Mouse (Mus musculus) bone marrow macrophage, adult 2 months (primary cell): ENCODE data around the gene Actg1. TPM values are rescaled to one million over a fixed set of nuclear protein-coding genes. Genes with fewer than 3 reads are reported as not detected.

Experiments used
- H3K27ac ChIP-seq: 2 replicates; pipeline ENCODE4 v1.5.1; 2012; ENCODE audit warnings: low read depth, low read length; ENCODE audit not compliant: insufficient read depth
- H3K4me1 ChIP-seq: 2 replicates; pipeline ENCODE4 v1.6.1; 2012; ENCODE audit warnings: low read length; ENCODE audit not compliant: control insufficient read depth, insufficient read depth
- H3K4me3 ChIP-seq: 2 replicates; pipeline ENCODE4 v1.5.1; 2012; ENCODE audit warnings: mild to moderate bottlenecking, low read length, moderate library complexity; ENCODE audit not compliant: insufficient read depth
- CTCF ChIP-seq: IDR thresholded peaks from 2 replicates; pipeline ENCODE4 v1.5.1; 2012; ENCODE audit warnings: low read depth, mild to moderate bottlenecking, low read length, moderate library complexity
- POLR2A ChIP-seq: IDR thresholded peaks from 2 replicates; pipeline ENCODE4 v1.6.1; 2012; ENCODE audit warnings: mild to moderate bottlenecking, low read depth, low read length, borderline replicate concordance
- polyA plus RNA-seq: library from polyadenylated mRNA; stranded (reverse); fragments of >200 nt; gene quantifications from 2 replicates; pipeline ENCODE4 v1.2.4, GENCODE M21; 2012; ENCODE audit not compliant: missing spikeins, insufficient read depth, insufficient read length

The Actg1 gene
- polyA plus RNA-seq, 1 experiment = 2,131 TPM

GRCm38 (mm10) chr11:120296305-120297144 is 51.8 kb downstream of the Actg1 start:
- peaks cover 9% of the 10 kb centered on the region for H3K4me1 ChIP-seq
- TF ChIP-seq CTCF = no peak
- TF ChIP-seq POLR2A = no peak
- no peak overlapping the region for H3K27ac ChIP-seq
- H3K4me3 ChIP-seq = no peak overlapping the region

Other genes with a start within 250 kb of the Actg1 start
- 20.2 and 21.8 TPM in 2 replicates for gene Tepsin, start 249.8 kb downstream of the Actg1 start, polyA plus RNA-seq
- 21.1 and 37.7 TPM in 2 replicates for gene Ndufaf8, start 249.6 kb downstream of the Actg1 start, polyA plus RNA-seq
- 50.1 and 60.0 TPM in 2 replicates for gene Slc38a10, start 197.2 kb downstream of the Actg1 start, polyA plus RNA-seq
- gene Bahcc1, start 115.6 kb downstream of the Actg1 start, polyA plus RNA-seq = 5.2 and 5.7 TPM in 2 replicates
- not detected in 2 replicates for gene Fscn2, start 13.0 kb upstream of the Actg1 start, polyA plus RNA-seq
- 10.4 and 13.1 TPM in 2 replicates for gene Faap100, start 30.2 kb upstream of the Actg1 start, polyA plus RNA-seq
- 45.6 and 46.6 TPM in 2 replicates for gene Nploc4, start 89.2 kb upstream of the Actg1 start, polyA plus RNA-seq
- 0.32 TPM in 1 of 2 replicates, not detected in the other for gene Tspan10, start 94.1 kb upstream of the Actg1 start, polyA plus RNA-seq
- 0.49 and 0.62 TPM in 2 replicates for gene Pde6g, start 105.0 kb upstream of the Actg1 start, polyA plus RNA-seq
- 11.4 and 15.4 TPM in 2 replicates for gene Oxld1, start 109.5 kb upstream of the Actg1 start, polyA plus RNA-seq
- 9.9 and 16.6 TPM in 2 replicates for gene Ccdc137, start 109.6 kb upstream of the Actg1 start, polyA plus RNA-seq
- 13.0 and 13.6 TPM in 2 replicates for gene Arl16, start 119.1 kb upstream of the Actg1 start, polyA plus RNA-seq
- gene Mrpl12, start 136.1 kb upstream of the Actg1 start, polyA plus RNA-seq = 43.3 and 46.7 TPM in 2 replicates
- 62.9 and 65.6 TPM in 2 replicates for gene Slc25a10, start 143.3 kb upstream of the Actg1 start, polyA plus RNA-seq
- gene Gcgr, start 182.2 kb upstream of the Actg1 start, polyA plus RNA-seq = not detected in 2 replicates
- 63.5 and 64.0 TPM in 2 replicates for gene Mcrip1, start 201.2 kb upstream of the Actg1 start, polyA plus RNA-seq
- gene Ppp1r27, start 202.6 kb upstream of the Actg1 start, polyA plus RNA-seq = not detected in 2 replicates
- 292 and 334 TPM in 2 replicates for gene P4hb, start 224.7 kb upstream of the Actg1 start, polyA plus RNA-seq
- gene Arhgdia, start 233.1 kb upstream of the Actg1 start, polyA plus RNA-seq = 628 and 760 TPM in 2 replicates
- gene Alyref, start 249.8 kb upstream of the Actg1 start, polyA plus RNA-seq = 97.5 and 121 TPM in 2 replicates
- 127 and 128 TPM in 2 replicates for gene Anapc11, start 249.9 kb upstream of the Actg1 start, polyA plus RNA-seq